Mouse (Mus musculus) intestine, embryonic 15.5 days (tissue): Measurements from ENCODE around the gene Trpm7. TPM values are rescaled to one million over a fixed set of nuclear protein-coding genes. Genes with fewer than 3 reads are reported as not detected.
A peak's percentile ranks its signal among the peaks of the same experiment; 100 is the strongest.

Experiments
- ATAC-seq: fragments of 200-750 bp; cut with Nextera tagmentation; 2 replicates; pipeline ENCODE4 v1.8.0; 2017; ENCODE audit warnings: moderate TSS enrichment, moderate library complexity
- H3K27ac ChIP-seq: fragments of 300-500 bp; sonication (generic); 2 replicates; pipeline ENCODE4 v1.5.1; 2015; ENCODE audit warnings: mild to moderate bottlenecking, inconsistent platforms
- H3K27me3 ChIP-seq: fragments of 300-500 bp; sonication (generic); replicated peaks from 2 replicates; pipeline ENCODE4 v1.6.1; 2015; ENCODE audit warnings: inconsistent platforms
- H3K36me3 ChIP-seq: fragments of 300-500 bp; sonication (generic); 2 replicates; pipeline ENCODE4 v1.6.1; 2015; ENCODE audit warnings: inconsistent platforms
- H3K4me1 ChIP-seq: fragments of 300-500 bp; sonication (generic); replicated peaks from 2 replicates; pipeline ENCODE4 v1.6.1; 2015; ENCODE audit warnings: inconsistent platforms
- H3K4me2 ChIP-seq: fragments of 300-500 bp; sonication (generic); replicated peaks from 2 replicates; pipeline ENCODE4 v1.6.1; 2015; ENCODE audit warnings: mild to moderate bottlenecking, inconsistent platforms
- H3K4me3 ChIP-seq: fragments of 300-500 bp; sonication (generic); replicated peaks from 2 replicates; pipeline ENCODE4 v1.5.1; 2015; ENCODE audit warnings: inconsistent platforms
- H3K9ac ChIP-seq: fragments of 300-500 bp; sonication (generic); 2 replicates; pipeline ENCODE4 v1.6.1; 2015; ENCODE audit warnings: inconsistent platforms
- H3K9me3 ChIP-seq: fragments of 300-500 bp; sonication (generic); 2 replicates; pipeline ENCODE4 v1.6.1; 2016; ENCODE audit warnings: inconsistent platforms
- WGBS: fragments of 180-500 bp; shearing (Covaris S2); methylation state at CpG from one replicate; pipeline ENCODE4 v1.1.7; 2015; 5-methylcytosine and 5-hydroxymethylcytosine counted together
- polyA plus RNA-seq: library from polyadenylated mRNA; unstranded; fragments of >200 nt; fragmentation: Nextera tagmentation; extraction: Ambion mirVana; gene quantifications from 2 replicates; pipeline ENCODE4 v1.2.1, GENCODE M21; 2015

The Trpm7 gene
- polyA plus RNA-seq: 43.2 and 46.3 TPM in 2 replicates

DNA sequence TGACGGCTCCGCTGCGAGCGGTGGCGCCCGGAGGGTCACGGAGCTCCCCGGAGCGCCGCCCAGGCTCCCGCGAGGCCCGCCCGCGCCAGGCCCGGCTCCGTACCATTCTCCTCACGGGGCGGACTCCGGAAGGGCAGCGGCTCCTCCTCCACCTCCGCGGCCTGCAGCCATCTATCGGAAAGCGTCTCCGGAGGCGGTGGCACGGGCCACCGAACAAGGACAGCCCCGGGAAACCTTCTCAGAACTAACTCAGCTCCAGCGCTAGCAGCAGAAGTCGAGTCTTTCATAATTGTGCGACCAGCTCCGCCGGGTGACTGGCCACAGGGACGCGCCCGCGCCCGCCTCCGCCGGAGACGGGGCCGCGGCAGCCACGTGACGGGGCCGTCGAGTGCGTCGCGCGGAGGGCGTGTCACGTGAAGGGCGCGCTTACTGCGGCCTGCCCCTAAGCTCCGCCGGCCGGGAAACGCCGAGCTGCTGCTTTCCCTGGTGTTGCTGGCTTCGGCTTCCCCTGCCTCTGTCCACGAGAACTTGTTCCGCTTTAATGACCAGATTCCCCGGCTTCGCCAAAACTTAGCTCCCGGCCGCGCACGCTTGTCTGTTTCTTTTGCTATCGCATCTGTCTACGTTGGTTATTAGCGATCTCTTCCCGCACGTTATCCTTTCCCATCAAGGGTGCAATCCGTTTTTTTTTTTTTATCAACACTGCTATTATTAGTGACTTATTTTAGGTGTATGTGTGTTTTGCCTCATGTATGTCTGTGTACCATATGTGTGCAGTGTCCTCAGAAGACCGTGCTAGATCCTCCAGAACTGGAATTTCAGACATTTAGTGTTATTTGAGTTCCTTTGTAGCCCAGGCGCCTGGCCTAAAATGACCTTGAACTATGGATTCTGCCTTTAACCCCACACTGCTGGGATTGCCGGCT lies at the start of gene Trpm7:
Gene Trpm7 (minus strand): TSS at position 360 of the 926 bp plus-strand sequence.
- Histone ChIP-seq H3K27me3 (no peaks in the 10 kb centered on the region), H3K36me3 (no peaks in the 10 kb centered on the region), H3K9me3 (no peaks in the 10 kb centered on the region), H3K4me1 (0 out of 2 replicates have a peak, but pooled peaks cover 3% of the 10 kb centered on the region), H3K4me2 (peak within 1 kb of the TSS; percentile 63), H3K4me3 (peak within 1 kb of the TSS; percentile 63), H3K27ac (peak within 1 kb of the TSS; percentile 96), H3K9ac (peak within 1 kb of the TSS; percentile 86)
- under 1% methylated on average over 80 of the region's 81 CpGs for WGBS
- ATAC-seq: peak; percentile 99

DNA sequence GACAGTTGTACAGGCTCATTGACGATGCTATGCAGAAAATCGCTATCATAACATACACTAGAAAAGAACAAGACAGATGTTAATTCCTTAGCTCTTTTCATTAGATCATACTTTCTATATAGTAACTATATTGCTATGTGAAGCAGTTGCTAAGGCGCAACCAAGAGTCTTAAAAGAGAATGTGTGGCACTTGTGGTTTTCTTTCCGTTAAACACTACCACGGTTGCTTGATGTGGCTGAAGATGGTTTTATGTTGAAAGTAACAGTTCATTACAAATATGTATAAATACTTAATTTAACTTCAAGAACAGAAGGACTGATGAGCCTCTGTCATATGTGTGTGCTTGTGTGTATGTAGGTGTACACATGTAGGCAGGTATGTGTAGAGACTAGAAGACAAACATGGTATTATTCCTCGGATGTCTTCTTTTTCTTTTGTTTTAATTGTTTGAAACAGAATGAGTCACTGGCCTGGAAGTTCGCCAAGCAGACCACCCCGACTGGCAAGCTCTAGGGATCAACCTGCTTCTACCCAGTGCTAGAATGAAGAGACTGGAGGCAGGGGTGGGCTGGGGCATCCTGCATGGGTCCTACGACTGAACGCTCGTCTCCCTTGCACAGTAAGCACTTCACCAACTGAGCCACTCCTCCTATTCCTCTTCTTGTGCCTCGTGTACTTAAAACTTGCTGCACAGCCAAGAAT lies 44.5 kb upstream of the Trpm7 start:
- no peaks in the 10 kb centered on the region for H3K4me1 ChIP-seq
- ATAC-seq: no peak
- no peak overlapping the region for H3K4me2 ChIP-seq
- no peaks in the 10 kb centered on the region for H3K27me3 ChIP-seq
- H3K9me3 ChIP-seq: no peaks in the 10 kb centered on the region
- H3K27ac ChIP-seq: no peak overlapping the region
- 85% methylated on average over 12 of the region's 12 CpGs for WGBS
- H3K36me3 ChIP-seq: 0 out of 2 replicates have a peak, but pooled peaks cover 8% of the 10 kb centered on the region
- H3K9ac ChIP-seq: no peak overlapping the region
- H3K4me3 ChIP-seq: no peak overlapping the region

DNA sequence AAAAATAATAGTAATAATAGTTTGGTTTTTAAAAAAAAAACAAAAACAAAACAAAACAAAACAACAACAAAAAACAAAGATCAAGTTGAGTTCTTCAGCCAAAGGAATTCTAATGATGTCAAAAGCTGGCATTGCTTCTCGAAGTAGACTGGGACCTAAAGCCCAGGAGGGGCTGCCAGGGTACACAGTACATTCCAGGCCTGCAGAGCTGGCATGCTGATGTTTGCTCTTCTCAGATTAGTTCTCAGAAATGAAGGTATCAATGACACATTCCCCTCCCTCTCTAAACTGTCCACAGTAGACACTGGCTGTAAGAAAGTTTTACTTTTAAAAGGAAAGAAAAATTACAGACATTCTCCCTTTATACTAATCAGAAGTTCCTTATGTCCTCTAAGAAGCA lies 40.2 kb upstream of the Trpm7 start:
- Histone ChIP-seq H3K27me3 (no peaks in the 10 kb centered on the region), H3K27ac (no peak overlapping the region), H3K4me2 (no peak overlapping the region), H3K4me3 (no peak overlapping the region), H3K9ac (no peak overlapping the region), H3K4me1 (no peaks in the 10 kb centered on the region), H3K36me3 (0 out of 2 replicates have a peak, but pooled peaks cover 3% of the 10 kb centered on the region), H3K9me3 (no peaks in the 10 kb centered on the region)
- 72% methylated on average over 1 of the region's 1 CpGs for WGBS
- no peak for ATAC-seq

DNA sequence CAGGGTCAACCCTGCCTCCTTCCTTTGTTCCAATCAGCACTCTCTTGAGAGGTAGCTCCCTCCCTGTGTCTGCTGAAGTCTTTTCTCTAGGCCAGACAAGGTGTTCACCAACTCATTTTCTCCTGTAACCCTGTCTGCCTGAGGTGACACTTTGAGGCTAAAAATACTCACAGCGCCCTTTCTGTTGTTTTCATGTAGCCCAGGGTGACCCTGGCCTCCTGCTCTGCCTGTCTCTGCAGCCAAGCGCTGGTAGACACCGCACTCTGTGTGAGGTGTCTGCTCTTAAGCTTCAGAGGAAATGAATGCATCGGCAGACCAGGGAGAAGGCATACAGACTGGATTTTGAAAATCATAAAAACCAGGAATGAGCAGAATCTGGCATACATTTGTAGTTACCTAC lies 38.1 kb upstream of the Trpm7 start:
- H3K36me3 ChIP-seq: 0 out of 2 replicates have a peak, but pooled peaks cover 3% of the 10 kb centered on the region
- 73% methylated on average over 4 of the region's 4 CpGs for WGBS

DNA sequence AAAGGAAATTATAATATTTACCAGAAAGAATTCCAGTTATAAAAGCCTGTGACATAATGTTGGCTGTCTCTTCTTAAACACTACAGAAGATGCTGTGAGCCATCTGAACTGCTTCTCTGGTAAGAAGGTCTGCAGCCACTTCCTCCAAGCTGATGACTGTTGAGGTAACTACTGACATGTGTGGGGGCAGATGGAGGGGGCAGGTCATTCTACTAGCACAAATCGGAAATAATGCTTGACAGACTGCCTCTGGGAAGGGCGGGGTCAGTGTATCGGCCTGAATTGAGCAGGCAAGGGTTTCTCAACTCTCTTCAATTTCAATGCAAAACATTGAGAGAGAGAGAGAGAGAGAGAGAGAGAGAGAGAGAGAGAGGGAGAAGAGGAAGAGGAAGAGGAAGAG lies 28.1 kb upstream of the Trpm7 start:
- ATAC-seq: no peak
- no peaks in the 10 kb centered on the region for H3K27me3 ChIP-seq
- no peak overlapping the region for H3K4me2 ChIP-seq
- no peaks in the 10 kb centered on the region for H3K4me1 ChIP-seq
- peaks cover 4% of the 10 kb centered on the region; the same call in 1 of the 2 replicates for H3K36me3 ChIP-seq
- H3K9ac ChIP-seq: no peak overlapping the region
- WGBS: 75% methylated on average over 3 of the region's 3 CpGs
- no peak overlapping the region for H3K27ac ChIP-seq
- H3K9me3 ChIP-seq: no peaks in the 10 kb centered on the region
- H3K4me3 ChIP-seq: no peak overlapping the region

More for the DNA sequence above, 38.1 kb upstream of the Trpm7 start:
- no peak overlapping the region for H3K27ac ChIP-seq
- no peak overlapping the region for H3K4me3 ChIP-seq
- H3K4me2 ChIP-seq: no peak overlapping the region
- no peaks in the 10 kb centered on the region for H3K27me3 ChIP-seq
- H3K9me3 ChIP-seq: no peaks in the 10 kb centered on the region
- H3K4me1 ChIP-seq: no peaks in the 10 kb centered on the region
- H3K9ac ChIP-seq: no peak overlapping the region
- no peak for ATAC-seq

DNA sequence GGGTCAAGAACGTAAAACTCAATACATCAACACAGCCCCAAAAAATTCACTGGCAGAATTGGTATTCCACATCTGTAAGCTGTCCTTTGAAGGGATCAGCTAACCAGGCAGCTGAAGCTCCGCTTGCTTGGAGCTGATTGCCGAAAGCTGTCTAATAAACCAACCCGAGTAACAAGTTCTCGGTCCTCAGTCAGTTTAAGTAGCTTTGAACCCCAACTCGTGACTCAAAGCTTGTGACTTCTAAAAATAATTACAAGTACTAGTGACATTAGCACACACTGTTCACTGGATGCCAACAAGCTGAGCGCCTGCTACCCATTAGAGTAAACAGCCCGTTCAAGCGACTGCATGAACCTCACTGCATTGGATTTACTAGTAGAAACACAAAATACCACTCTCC lies 21.5 kb upstream of the Trpm7 start:
- Histone ChIP-seq H3K36me3 (peaks cover 4% of the 10 kb centered on the region; the same call in 1 of the 2 replicates), H3K4me1 (no peaks in the 10 kb centered on the region), H3K4me2 (no peak overlapping the region), H3K27ac (no peak overlapping the region), H3K4me3 (no peak overlapping the region), H3K9ac (no peak overlapping the region), H3K9me3 (no peaks in the 10 kb centered on the region), H3K27me3 (no peaks in the 10 kb centered on the region)
- ATAC-seq: no peak
- WGBS: 90% methylated on average over 9 of the region's 9 CpGs

DNA sequence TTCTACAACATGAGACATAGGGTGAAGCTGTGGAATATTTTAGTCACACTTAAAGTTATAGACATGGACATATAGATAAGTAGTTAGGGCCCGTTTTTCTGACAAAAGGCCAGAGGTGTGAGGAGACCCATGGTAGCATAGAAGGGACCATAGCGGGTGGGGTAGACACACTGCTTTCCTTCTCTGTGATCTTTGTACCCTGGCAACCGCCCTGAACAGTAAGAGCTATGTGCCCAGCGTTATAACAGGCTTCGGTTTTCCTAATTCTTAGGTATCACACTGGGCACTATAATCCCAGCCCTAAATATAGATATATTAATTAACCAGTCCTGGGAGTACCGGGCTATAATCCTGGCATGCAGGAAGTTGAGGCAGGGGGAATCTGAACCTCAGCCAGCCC lies 20.9 kb upstream of the Trpm7 start:
- ATAC-seq: peak; percentile 58; the same call in 1 of the 2 replicates
- Histone ChIP-seq H3K27ac (no peak overlapping the region), H3K9me3 (no peaks in the 10 kb centered on the region), H3K9ac (no peak overlapping the region), H3K4me1 (no peaks in the 10 kb centered on the region), H3K4me3 (no peak overlapping the region), H3K4me2 (no peak overlapping the region), H3K27me3 (no peaks in the 10 kb centered on the region), H3K36me3 (peaks cover 4% of the 10 kb centered on the region; the same call in 1 of the 2 replicates)
- 77% methylated on average over 6 of the region's 6 CpGs for WGBS

DNA sequence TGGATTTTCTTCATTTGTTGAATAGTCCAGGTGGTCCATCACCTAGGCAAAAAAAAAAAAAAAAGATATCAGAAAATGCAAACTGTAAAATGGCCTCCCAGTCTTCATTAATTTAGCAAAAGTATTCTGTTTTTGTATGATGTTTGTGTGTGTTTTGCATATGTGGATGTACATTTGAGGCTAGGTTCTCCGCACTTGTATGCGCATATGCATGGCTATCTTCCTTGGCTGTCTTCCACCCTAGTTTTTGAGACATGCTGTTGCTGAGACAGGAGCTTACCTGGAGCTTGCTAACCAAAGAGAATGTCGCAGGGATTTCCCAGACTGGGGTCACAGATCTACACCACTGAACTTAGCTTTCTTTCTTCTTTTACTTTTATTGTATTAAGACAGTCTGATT lies 18.2 kb upstream of the Trpm7 start:
- Histone ChIP-seq H3K27ac (no peak overlapping the region), H3K4me3 (no peak overlapping the region), H3K9me3 (no peaks in the 10 kb centered on the region), H3K4me2 (no peak overlapping the region), H3K27me3 (no peaks in the 10 kb centered on the region), H3K36me3 (no peaks in the 10 kb centered on the region), H3K4me1 (no peaks in the 10 kb centered on the region), H3K9ac (no peak overlapping the region)
- no peak for ATAC-seq
- 94% methylated on average over 3 of the region's 3 CpGs for WGBS

DNA sequence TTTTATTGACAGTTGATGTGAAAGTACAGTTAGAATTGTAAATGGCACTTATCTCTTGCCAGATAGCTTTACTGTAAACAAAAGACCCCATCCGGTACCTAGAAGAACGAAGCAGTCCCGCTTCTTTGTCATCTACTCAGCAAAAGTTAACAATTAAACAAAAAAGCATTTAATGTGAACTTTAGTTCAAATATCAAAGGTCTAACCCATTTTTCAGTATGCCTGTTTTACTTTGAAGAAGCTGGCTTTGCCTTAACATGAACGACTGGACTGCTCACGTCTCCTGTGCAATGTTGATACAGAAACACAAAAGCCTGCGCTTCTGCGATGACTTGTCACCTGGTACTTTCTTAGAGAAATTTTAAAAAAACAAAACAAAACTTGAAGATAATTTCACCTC lies 16.3 kb upstream of the Trpm7 start:
- Histone ChIP-seq H3K4me1 (no peaks in the 10 kb centered on the region), H3K27ac (no peak overlapping the region), H3K36me3 (no peaks in the 10 kb centered on the region), H3K27me3 (no peaks in the 10 kb centered on the region), H3K9me3 (no peaks in the 10 kb centered on the region), H3K4me2 (no peak overlapping the region), H3K9ac (no peak overlapping the region), H3K4me3 (no peak overlapping the region)
- WGBS: 64% methylated on average over 7 of the region's 7 CpGs
- no peak for ATAC-seq

DNA sequence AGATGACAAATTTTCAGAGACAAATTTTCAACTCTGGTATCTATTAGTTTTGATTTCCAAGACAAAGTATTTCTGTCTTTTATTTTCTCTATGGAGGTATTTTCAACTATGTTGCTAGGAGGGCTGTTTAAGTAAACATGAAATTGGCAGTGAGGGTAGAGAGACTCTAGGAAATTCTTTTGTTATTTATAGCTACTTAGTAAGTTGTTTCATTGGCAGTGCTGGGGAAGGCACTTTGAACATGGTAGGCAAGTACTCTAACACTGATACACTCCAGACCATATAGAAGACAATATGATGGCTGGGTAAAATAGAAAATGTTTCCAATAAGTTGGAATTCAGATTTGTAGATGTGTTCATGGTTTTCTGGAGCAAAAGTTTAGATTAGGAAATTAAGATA lies 15.7 kb upstream of the Trpm7 start:
- H3K4me1 ChIP-seq: no peaks in the 10 kb centered on the region
- ATAC-seq: no peak
- H3K27ac ChIP-seq: no peak overlapping the region
- no peaks in the 10 kb centered on the region for H3K36me3 ChIP-seq
- H3K9ac ChIP-seq: no peak overlapping the region
- H3K4me3 ChIP-seq: no peak overlapping the region
- no peaks in the 10 kb centered on the region for H3K9me3 ChIP-seq
- no peaks in the 10 kb centered on the region for H3K27me3 ChIP-seq
- H3K4me2 ChIP-seq: no peak overlapping the region

DNA sequence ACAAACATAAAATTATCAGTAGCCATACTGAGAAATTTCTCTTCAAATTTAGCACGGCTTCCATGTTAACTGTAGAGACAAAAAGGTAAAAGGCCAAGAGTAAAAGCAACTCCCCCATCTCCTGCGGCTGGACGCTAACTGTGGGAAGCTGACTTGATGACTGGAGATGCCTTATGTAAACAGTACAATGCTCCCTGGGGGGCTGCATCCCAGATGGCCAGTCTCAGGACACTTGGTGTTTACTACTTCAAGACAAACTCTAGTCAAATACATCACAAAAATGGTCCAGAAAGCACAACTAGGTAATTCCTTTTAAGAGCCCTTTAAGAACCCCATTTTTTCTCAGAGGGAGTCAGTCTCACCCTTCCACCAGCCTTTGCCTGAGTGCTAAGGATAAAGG lies 11.1 kb upstream of the Trpm7 start:
- Histone ChIP-seq H3K4me2 (no peak overlapping the region), H3K4me3 (no peak overlapping the region), H3K9me3 (no peaks in the 10 kb centered on the region), H3K9ac (no peak overlapping the region), H3K27ac (no peak overlapping the region), H3K27me3 (no peaks in the 10 kb centered on the region), H3K36me3 (no peaks in the 10 kb centered on the region), H3K4me1 (no peaks in the 10 kb centered on the region)
- WGBS: 34% methylated on average over 3 of the region's 3 CpGs
- ATAC-seq: no peak

DNA sequence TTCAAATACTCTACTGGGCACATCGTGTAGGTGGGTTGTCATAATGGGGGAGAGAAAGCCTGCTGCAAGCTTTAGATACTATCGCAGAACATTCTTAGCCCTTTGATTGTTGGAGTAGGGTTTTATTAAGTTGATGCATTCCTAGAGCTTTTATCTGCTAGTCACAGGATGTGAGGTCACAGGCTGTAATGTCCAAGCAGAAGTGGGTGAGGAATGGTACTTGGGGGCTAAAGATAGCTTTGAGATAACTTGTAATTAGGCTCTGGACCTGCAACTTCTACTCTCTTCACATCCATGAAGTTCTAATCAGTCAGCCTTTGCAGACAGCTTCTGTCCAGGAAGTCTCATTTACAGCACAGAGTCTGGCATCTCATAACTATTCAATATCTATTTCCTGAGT lies 9.8 kb upstream of the Trpm7 start:
- no peak overlapping the region for H3K27ac ChIP-seq
- H3K4me2 ChIP-seq: no peak overlapping the region
- no peak overlapping the region for H3K4me3 ChIP-seq
- H3K36me3 ChIP-seq: no peaks in the 10 kb centered on the region
- ATAC-seq: no peak
- WGBS: 69% methylated on average over 2 of the region's 2 CpGs
- no peaks in the 10 kb centered on the region for H3K27me3 ChIP-seq
- H3K9me3 ChIP-seq: no peaks in the 10 kb centered on the region
- no peaks in the 10 kb centered on the region for H3K4me1 ChIP-seq
- no peak overlapping the region for H3K9ac ChIP-seq
